Mouse (Mus musculus): Measurements from ENCODE around the gene Gabbr1.

The Gabbr1 gene

DNA sequence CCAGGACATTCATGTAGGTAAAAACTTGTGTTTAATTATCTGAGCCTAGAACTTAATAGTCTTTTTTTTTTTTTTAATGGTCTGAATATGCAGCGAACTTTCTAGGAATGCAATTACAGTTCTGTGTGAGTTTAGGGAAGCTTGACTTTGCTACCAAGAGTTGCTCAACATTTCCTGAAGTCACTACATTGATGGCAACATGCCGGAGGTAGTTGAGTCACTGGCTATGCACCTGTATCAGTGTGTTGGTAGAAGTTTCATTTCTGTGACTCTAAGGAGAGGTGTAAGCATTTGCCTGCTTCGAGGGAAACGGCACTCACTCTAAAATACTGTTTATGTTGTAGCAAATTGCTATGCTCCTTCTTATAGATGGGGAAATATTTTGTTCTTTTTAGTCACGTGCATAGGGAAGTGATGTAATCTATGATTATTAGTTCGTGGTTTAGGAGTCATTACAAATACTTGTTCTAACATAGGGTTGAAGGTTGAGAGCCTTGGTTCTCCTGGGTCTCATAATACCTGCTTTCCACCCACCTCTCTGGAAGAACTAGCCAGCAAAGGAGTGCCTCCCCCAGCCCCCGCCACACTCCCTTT, 1.0 kb upstream of the Gabbr1 start:
- no peak for DNase-seq

DNA sequence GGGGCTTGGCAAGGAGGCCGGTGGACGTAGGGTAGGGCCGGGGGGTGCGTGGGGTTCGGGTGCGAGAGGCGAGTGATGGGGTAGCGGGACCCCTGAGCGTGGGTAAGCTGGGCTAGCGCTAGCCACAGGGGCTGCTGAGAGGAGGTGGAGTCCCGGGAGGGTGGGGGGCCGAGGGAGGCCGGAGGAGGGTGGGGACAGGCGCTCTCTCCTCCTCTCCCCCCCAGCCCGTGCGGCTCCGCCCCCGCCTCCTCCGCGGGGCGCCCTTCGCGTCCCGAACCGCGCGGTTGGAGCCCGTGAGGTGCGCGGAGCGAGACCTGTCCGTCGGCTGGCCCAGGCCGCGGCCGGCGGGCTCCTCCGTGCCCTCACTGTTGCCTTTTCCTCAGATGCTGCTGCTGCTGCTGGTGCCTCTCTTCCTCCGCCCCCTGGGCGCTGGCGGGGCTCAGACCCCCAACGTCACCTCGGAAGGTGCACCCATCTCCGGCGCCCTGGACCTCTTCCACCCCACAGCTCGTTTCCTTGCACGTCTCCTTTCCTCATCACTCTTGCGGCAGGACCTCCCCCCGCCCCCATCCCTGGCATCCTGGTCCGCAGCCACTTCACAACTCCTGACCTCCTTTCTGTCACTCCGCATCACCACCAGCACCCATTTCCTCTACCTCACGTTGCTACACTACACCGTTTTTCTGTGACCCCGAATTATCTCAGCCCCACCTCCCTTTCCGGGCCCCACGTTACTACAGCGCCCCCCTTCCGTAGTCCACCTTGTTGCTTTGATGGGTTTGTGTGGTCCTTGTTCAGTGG, 746 bp downstream of the Gabbr1 start:
- peak; percentile 75 for DNase-seq

DNA sequence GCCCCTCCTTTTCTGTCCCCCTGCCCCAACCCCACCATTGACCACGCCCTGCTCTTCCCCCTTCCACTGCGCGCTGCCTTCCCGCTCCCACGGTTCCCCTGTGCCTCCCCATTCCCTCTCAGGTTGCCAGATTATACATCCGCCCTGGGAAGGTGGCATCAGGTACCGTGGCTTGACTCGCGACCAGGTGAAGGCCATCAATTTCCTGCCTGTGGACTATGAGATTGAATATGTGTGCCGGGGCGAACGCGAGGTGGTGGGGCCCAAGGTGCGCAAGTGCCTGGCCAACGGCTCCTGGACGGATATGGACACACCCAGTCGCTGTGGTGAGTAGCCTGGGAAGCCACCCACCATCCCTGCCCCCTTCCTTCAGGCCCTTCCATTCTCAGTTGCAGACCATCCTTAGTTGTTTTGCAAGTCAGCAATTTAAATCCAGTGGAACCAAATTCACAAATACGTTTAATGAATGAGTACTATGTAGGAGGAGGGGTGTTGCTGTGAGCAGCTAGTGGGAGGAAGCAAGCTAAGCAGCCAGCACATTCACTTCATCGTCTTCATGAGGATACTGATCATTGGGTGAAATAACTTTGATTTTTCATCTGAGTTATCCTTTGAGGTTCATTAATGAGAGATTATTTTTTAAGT, 1.7 kb downstream of the Gabbr1 start:
- peak; percentile 44 for DNase-seq

DNA sequence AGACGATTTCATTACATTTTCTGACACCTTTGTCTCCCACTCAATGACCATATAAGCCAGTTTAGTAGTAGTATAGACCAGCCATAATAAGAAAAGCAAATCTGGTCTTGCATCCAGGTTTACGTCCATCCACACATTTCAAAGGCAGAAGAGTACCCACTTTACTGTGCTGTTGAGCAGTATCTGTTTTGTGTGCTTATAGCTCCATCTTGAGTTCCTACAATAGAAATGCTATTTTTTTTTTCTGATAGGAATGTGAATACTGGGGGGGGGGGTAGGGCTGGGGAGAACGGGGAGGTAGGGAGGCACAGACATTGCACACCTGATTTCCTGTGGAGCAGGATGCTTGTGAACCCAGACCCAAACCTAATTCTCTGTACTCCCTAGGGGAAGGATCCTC, 2.2 kb downstream of the Gabbr1 start:
- DNase-seq: no peak

DNA sequence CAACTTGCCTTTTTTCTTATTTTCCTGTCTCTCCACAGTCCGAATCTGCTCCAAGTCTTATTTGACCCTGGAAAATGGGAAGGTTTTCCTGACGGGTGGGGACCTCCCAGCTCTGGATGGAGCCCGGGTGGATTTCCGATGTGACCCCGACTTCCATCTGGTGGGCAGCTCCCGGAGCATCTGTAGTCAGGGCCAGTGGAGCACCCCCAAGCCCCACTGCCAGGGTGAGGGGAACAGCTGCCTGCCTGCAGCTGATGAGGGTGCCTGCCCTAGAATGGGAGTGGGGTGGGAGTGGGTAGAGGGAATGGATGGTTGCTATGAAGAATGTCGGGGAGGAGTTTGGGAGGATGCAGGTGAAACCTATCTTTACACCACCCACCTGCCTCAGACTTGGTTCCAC, 2.6 kb downstream of the Gabbr1 start:
- DNase-seq: peak; percentile 39

DNA sequence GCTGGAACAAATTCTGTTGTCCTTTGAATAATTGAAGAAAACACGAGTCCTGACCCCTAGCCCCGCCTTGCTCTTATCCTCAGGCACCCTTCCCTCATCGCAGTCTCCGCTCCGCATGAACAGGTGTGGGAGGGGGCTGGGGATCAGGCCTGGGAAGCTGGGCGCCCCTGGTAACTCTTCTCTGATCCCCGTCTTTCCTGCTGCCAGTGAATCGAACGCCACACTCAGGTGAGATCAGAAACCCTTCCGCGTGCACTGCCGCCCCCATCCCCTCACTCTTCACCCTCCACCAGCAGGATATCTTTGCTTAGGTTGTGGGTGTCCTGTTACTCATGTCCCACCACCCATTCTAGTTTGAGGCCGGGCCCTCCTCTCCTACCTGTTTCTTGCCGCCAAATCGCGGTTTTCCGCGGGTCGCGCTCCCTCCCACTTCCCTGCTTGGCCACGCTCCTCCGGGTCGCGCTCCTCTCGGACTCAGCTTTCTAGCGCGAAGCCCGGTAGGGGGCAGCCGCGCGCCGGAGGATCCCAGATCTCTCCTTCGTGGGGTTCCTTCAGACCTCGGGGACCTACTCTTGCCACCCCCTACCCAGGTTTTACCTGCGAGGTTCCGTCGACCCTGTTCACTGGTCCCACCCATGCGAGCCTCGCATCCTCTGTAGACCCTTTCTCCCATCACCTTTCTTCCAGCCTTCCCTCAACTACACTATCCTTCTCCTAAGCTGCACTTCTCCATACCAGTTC, 4.0 kb downstream of the Gabbr1 start:
- peak; percentile 86 for DNase-seq

DNA sequence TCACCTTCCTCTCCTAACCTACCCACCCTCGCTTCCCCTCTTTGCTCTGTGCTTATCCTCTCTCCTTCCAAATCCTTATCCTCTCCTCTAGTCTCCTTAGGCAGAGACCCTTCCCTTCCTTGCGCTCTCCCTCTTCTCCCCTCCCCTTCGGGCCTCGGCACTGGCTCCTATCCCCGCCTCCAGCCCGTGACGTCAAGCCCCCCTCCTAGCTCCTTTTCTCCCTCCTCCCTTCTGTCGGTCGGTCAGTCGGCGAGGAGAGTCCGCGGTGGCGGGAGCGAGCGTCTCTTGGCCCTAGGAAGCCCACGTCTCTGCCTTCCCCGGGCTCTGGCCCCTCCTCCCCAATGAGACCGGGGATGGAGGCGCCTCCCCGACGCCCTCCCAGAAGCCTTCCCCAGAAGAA, 4.6 kb downstream of the Gabbr1 start:
- DNase-seq: peak; percentile 90

DNA sequence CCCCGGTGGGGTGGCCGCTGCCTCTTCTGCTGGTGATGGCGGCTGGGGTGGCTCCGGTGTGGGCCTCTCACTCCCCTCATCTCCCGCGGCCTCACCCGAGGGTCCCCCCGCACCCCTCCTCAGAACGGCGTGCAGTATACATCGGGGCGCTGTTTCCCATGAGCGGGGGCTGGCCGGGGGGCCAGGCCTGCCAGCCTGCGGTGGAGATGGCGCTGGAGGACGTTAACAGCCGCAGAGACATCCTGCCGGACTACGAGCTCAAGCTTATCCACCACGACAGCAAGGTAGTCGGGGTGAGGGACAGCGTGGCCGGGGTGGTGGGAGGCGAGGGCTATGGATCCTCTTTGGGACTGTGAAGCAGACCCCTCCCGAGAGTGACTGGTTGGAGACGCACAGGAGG, 5.1 kb downstream of the Gabbr1 start:
- no peak for DNase-seq

DNA sequence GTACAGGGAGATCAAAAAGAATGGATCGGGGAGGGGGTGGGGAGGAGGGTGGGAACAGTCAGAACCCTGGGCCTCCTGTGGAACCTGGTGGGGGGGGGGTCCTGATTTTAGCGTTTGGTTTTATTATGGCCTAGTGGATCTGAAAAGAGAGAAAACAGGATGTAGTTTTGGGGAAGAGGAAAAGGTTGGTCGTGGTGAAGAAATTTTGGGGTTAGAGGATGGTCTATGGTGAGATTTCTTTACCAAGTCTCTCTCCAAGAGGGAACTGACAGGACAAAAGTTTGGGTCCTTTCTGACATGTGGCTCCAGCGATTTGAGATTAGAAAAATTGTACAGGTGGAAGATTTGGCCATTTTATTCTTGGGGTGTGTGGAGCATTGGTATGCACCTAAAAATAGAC, 6.0 kb downstream of the Gabbr1 start:
- no peak for DNase-seq

DNA sequence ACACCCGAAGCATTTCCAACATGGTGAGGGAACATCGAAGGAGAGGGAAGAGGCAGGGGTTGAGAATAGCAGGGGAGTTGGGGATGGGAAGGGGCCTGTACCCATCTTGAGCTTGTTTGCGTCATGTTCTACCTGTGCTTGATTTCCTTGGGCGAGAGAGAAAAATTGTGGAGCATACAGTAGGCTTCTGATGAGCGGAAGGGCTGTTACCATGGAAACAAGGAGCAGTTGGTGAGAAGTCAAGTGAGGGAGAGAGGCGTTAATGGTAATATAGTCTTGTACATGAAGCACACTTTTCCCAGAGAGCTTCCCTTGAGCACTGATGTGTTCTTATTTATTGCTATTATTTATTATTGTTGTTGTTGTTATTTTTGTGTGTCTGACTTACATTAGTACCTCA, 11.2 kb downstream of the Gabbr1 start:
- no peak for DNase-seq

DNA sequence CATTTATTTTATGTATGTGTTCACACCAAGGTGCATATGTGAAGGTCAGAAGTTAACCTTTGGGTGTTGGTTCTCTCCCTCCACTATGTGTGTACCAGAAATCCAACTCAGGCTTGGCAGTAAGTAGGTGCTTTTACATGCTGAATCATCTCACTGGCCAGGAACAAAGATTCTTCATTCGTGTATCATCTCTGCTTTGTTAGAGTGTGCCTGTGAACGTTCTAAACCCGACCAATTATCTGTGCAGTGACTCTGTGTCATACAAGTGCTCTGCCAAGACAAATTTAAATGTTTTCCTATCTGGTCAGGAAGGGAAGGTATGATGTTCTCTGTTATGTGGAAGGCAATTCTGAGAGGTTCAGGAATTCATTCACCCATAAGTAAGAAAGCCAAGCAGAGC, 15.7 kb downstream of the Gabbr1 start:
- DNase-seq: no peak

DNA sequence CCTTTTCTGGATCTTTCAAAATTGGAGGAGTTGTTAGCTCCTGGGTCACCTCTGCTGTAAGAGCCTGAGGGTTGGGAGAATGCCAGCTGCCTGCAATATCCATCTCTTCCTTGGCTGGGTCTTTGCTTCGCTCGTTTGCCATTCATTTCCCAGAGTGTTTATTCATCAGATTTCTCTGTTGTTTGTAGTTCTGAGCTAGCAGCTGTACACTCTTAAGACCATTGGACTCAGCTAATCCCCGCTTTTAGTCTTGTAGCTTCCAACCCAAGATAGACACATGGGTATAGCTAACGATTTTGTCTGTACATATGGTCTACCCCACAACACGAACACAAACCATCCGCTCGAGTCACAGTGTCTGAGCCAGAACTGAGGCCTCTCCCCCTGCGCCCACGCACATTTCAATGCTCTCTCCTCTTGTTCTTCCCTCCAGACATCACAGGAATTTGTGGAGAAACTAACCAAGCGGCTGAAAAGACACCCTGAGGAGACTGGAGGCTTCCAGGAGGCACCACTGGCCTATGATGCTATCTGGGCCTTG, 16.4 kb downstream of the Gabbr1 start:
- DNase-seq: no peak

DNA sequence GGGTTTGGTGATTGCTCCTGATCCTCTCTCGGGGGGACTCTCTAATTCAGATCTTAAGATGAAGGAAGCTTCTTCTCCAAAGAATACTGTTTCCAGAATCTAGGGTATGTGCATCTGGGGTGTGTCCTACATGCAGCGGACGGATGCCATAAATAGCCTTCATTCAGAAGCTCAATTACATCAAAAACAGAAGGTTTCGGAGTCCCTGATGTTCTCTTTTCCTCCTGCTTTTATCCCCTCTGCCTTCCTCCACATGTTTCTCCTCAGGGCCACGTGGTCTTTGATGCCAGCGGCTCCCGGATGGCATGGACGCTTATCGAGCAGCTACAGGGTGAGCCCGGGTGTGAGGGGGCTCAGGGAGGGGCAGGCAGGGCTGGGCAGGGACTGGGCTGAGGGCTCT, 17.3 kb downstream of the Gabbr1 start:
- no peak for DNase-seq

DNA sequence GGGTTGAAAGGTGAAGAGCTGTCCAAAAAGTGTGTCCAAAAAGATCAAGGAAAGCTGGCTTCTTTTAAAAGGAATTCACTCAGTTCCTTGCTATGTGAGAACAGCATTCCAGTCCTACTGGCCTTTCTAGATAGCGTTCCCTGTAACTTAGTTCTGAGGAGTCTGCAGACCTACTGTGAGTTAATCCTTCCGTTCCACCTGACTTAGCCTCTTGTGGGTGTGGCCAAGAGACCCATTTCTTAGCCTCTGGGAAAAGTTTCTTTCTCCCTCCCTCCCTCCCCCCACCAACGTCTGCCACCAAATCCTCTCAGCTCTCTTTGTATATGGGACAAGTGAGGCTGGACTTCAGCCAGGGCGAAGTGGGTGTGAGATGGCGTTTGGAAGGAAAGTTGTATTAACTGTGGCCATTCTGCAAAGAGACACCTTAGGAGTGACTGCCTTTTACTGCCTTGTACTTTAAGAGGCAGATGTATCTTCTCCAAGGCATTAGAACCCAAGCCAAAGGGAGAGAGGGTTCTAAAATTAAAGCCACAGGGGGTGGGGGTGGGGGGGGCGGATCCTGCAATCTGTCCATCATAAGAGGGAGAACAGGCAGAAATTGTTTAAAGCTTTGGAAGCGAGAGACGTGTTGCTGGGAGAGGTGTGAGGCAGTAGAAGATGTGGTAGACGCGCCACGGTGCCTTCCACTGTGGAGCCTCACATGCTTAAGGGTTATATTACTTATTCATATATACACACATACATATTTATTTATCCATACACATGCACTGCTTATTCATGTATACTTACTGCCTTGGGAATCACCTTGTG, 18.1 kb downstream of the Gabbr1 start:
- DNase-seq: no peak

DNA sequence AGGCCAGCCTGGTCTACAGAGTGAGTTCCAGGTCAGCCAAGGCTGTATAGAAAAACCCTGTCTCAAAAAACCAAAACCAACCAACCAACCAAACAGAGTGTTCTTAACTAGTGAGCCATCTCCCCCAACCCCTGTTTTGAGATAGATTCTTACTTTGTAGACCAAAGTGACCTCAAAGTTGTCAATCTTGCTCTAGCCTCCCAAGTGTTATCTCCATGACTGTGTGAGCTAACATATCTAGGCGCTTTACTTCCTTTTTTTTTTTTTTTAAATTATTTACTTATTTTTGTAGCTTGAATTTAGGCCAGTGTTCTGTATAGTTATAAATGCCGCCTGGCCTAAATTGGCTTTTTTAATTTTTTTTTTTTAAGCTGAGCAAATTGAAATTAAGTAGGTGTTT, 20.2 kb downstream of the Gabbr1 start:
- DNase-seq: no peak

DNA sequence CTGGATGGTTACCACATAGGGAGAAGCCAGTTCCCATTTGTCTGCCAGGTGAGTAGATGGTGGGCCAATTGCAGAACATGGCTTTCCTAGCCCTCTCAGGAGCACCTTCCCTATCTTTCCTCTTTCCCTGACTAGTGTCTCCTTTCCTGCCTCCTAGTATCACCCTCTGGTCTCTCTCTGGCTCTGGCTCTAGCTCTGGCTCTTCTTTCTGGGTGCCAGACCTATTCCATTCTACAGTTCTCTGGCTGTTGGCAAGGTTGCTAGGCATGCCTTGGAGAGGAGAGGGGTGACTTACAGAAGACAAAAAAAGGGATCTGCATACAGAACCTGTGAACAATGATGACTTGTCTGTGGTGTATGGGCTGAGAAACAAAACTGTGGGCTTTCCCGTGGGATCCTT, 22.1 kb downstream of the Gabbr1 start:
- no peak for DNase-seq

DNA sequence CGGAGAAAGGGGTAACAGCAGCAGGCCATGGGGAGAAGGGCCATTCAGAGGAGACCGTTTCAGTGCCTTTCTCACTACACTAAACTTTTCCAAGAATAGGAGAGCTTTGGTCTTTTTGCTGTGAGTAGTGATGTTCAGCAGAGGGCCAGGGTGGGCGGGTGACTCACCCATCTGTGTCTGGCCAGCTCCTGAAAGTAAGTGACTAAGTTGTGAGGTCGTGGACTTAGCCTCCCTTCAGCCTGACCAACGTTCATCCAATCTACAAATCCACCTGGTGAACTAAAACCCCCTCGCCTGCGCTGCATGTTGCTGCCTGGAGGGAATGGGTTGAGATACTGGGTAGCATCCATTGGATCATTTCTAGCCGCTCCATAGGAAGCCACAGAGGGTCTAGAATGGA, 24.4 kb downstream of the Gabbr1 start:
- no peak for DNase-seq

DNA sequence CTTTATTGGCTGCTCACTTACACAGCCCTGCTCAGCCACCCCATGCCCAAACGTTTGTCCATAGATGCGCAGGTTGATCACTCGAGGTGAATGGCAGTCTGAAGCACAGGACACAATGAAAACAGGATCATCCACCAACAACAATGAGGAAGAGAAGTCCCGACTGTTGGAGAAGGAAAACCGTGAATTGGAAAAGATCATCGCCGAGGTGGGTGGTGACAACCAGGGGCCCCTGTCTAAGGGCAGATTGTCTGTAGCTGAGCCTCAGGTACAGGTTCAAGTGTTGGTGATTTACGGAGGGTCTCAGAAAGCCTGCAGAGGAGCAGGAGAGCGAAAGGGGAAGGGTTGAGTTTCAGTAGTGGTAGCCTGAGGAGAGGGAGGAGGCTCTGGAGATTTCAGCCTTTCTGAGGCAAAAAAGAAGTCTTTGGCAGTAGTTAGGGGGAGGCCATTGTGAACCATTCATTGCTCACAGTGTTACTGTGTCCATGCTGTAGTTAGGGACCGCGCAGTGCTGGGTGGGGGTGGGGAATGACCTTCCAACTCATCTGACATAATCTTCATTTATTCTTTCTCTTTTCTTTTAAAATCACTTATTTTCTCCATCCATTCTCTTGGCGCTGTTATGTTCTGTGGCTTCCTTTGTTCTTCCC, 26.4 kb downstream of the Gabbr1 start:
- no peak for DNase-seq

DNA sequence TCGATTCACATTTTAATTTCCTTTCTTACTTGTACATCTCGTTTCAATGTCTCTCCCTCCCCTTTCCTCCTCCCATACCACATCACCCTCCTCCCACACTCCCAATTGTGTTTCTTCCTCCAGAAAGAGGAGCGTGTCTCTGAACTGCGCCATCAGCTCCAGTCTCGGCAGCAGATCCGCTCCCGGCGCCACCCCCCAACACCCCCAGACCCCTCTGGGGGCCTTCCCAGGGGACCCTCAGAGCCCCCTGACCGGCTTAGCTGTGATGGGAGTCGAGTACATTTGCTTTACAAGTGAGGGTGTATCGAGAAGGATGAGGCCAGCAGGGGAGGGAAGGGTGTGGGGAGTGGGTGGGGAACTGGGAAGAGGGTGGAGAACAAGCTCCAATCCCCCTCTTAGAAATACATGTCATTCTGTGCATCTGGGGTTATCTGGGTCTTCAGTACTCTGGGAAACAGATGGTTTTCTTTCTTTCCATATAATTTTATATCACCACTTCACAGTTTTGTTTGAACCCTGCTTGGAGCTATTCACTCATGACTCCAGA, 27.0 kb downstream of the Gabbr1 start:
- no peak for DNase-seq

DNA sequence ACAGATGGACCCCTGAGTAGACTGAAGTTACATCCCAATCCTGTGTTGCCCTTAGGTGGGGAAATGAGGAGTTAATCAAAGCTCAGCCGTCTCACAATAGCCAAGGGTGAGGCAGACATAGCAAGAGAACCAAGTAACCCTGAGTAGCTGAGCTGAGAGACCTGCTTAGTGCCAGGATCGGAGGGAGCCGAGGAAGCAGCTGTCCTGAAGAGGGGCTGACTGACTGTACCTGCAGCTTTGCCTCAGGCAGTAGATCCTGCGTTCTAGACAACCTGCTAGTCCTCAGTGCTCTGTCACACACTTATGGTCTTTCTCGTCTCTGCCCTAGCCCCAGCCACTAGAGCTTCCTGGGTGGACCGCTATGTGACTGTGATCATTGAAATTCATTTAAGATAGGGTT, 29.4 kb downstream of the Gabbr1 start:
- DNase-seq: no peak

DNA sequence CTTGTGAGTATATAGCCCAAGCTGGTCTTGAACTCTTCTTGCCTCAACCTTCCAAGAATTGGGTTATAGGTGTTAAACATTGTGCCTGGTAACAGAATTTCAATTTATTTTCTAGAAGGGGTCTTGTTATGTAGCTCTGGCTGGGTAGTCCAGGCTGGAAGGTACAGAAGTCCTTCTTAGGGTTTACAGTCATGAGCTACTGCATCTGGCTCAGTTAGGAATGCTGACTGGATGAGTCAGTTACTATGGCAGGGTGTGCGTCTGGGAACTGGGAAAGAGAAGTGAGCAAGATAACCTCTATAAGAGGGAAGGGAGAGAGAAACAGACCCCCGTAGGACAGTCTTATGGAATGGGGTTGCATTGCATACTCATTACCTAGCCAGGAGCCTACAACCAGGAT, 30.0 kb downstream of the Gabbr1 start:
- DNase-seq: no peak

DNA sequence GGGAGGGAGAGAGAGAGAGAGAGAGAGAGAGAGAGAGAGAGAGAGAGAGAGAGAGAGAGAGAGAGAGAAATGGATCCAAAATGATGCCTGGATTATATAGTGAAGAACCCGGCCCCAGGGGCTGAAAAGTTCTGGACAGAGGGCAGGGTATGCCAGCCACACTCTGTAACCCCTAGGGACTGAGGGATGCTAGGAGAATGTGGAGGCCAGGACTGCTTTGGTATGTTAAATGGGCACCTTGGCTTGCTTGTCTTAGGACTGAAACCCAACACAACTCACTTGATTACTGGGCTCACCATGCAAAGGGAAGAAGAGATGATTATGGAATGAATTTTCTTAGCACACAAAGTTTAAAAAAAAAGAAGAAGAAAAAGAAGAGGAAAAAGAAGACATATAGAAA, 32.4 kb downstream of the Gabbr1 start:
- no peak for DNase-seq
